ENCODE assay signal across 17 mouse cellular contexts in the genomic region with DNA sequence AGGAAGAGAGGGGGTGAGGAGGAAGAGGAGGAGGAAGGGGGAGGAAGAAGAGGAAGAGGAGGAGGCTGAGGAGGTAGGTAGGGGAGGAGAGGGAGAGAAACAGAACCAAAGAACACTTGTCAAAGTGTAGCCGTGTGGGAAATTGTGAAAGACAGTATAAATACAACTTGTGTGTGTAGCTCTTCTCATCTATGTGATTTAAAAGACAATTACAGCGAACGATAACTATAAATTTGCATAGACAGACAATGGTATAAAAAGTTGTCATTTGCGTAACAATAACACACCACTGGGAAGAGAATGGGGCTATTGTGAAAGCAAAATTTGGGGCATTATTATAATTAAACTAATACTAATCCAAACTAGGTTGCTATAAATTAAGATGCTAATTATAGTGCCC. TPM values are rescaled to one million over a fixed set of nuclear protein-coding genes. Genes with fewer than 3 reads are reported as not detected.
"Had no signal": no experiment of that assay in that cellular context is flagged by ENCODE, and none has a peak within 500 bp of the region (broad histone marks: within the 10 kb centered on the region; RNA-seq: fewer than 3 reads in every experiment).

No protein-coding gene starts in this region.

- H3K4me2 ChIP-seq: lung, embryonic 14.5 days; midbrain, embryonic 11.5 days; midbrain, embryonic 13.5 days; midbrain, embryonic 15.5 days; neural tube, embryonic 12.5 days; stomach, embryonic 15.5 days had no signal

- H3K4me3 ChIP-seq: midbrain, embryonic 13.5 days; midbrain, embryonic 15.5 days; neural tube, embryonic 12.5 days; stomach, embryonic 15.5 days had no signal

- DNase-seq: lung, adult 18-20 months; lung, embryonic 14.5 days; lung, postnatal 10 days; right cerebral cortex, postnatal 14 days; thymus, adult 2 months; thymus, postnatal 25 days had no signal

- H3K9me3 ChIP-seq: midbrain, embryonic 13.5 days; midbrain, embryonic 15.5 days; neural tube, embryonic 12.5 days; stomach, embryonic 15.5 days had no signal

- H3K27me3 ChIP-seq: megakaryocyte, embryonic 14.5 days; midbrain, embryonic 13.5 days; midbrain, embryonic 15.5 days; neural tube, embryonic 12.5 days; stomach, embryonic 15.5 days had no signal

- ATAC-seq: midbrain, embryonic 13.5 days; midbrain, embryonic 15.5 days had no signal

- H3K9ac ChIP-seq: lung, embryonic 14.5 days; midbrain, embryonic 13.5 days; midbrain, embryonic 15.5 days; neural tube, embryonic 12.5 days; stomach, embryonic 15.5 days had no signal

- H3K36me3 ChIP-seq: midbrain, embryonic 13.5 days; midbrain, embryonic 15.5 days; neural tube, embryonic 12.5 days; stomach, embryonic 15.5 days had no signal

- H3K27ac ChIP-seq: macrophage; midbrain, embryonic 13.5 days; midbrain, embryonic 15.5 days; neural tube, embryonic 12.5 days; stomach, embryonic 15.5 days; stomach, postnatal 0 days had no signal

- H3K4me1 ChIP-seq: megakaryocyte, embryonic 14.5 days; midbrain, embryonic 13.5 days; midbrain, embryonic 15.5 days; neural tube, embryonic 12.5 days; stomach, embryonic 15.5 days had no signal

RNA-seq across cellular contexts. Expression of a gene that starts 20.0 kb away (rescaled TPM):
- total RNA-seq: megakaryocyte progenitor cell, adult 5-6 weeks; monocyte, adult 5-6 weeks; neutrophil, adult 5-6 weeks had no signal
